Mouse (Mus musculus): ENCODE data around the gene Zc2hc1c. TPM values are rescaled to one million over a fixed set of nuclear protein-coding genes. Genes with fewer than 3 reads are reported as not detected.

Zc2hc1c gene
- total RNA-seq, 4 experiments from 2014 or later = 1.6 to 2.2 (median 1.9) TPM

GRCm38 (mm10) chr12:85284331-85284730 lies 4.1 kb upstream of the Zc2hc1c start:
- DNase-seq (ENCODE audit: low spot score in 2 of 2) = no peak

- DNase-seq (ENCODE audit: low spot score in 2 of 2) = no peak
These were observed 3.4 kb upstream of the Zc2hc1c start for GRCm38 (mm10) chr12:85284996-85285395.

- DNase-seq (ENCODE audit: low spot score in 2 of 2) = no peak
These were observed 1.4 kb upstream of the Zc2hc1c start for GRCm38 (mm10) chr12:85286941-85287340.

GRCm38 (mm10) chr12:85287809-85288485 lies 444 bp upstream of the Zc2hc1c start, which contains the start of gene Acyp1:
Gene Acyp1, minus strand, starts transcription at chr12:85288438.
- DNase-seq (ENCODE audit: low spot score in 2 of 2) = no peak

GRCm38 (mm10) chr12:85289157-85290000 lies 988 bp downstream of the Zc2hc1c start:
- peak in 1 of 2 experiments; percentile 35 for DNase-seq (ENCODE audit: low spot score in 2 of 2)

DNA sequence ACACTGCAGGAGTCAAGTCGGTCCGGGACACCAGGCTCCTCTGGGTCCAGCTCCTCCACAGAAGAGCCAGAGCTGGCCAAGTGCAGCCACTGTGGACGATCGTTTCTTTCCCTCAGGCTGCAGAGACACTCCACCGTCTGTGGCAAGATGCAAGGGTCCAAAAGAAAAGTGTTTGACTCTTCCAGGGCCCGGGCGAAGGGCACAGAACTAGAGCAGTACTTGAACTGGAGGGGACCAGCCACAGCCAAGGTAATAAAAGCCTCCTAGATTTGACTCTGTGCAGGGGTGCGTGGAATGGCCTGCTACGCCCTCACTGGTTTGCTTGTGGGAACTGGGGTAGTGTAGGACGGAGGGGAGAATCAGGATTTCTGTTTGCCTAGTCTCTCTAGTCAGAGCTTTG lies 2.2 kb downstream of the Zc2hc1c start:
- DNase-seq (ENCODE audit: low spot score in 2 of 2) = no peak

DNA sequence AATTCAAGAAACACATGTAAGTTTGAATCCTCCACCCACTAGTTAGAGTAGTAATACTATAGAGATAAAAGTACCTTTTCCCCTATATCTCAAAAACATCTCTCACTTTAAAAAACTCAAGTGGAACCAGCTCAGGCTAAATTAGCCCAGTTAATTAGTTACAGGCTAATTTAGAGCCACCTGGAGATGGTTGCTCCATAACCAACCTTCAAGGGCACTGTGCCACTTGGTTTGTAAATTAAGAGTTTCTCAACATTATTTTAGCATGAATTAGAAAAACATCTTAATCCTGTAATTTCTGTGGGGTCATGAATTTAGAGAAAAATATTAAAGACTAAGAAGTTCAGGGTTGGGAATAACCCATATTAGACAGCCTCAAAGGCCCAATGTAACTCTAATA lies 3.1 kb downstream of the Zc2hc1c start:
- no peak for DNase-seq (ENCODE audit: low spot score in 2 of 2)

GRCm38 (mm10) chr12:85292288-85292687 lies 3.9 kb downstream of the Zc2hc1c start:
- DNase-seq (ENCODE audit: low spot score in 2 of 2) = no peak

- no peak for DNase-seq (ENCODE audit: low spot score in 2 of 2)
These were observed 4.5 kb downstream of the Zc2hc1c start for GRCm38 (mm10) chr12:85292906-85293305.

GRCm38 (mm10) chr12:85295506-85295905 lies 7.1 kb downstream of the Zc2hc1c start:
- no peak for DNase-seq (ENCODE audit: low spot score in 2 of 2)

DNA sequence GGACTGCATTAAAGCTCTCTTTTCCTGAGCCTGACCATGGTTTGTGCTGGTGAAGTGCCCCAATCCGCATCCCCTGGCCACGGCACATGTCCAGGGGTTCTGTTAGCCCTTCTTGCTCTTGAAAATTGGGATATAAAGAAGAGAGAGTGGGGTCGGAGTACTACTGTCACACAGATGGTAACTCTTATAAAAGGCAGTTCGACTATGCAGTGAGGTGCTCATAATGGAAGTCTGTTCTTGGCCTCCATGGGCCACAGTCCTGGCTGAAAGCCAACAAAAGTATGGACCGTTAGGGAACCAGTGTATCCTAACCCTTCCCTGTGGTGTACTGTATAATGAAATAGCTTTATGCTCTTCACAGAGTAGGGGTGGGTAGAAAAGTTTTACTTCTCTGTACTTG lies 8.5 kb downstream of the Zc2hc1c start:
- DNase-seq (ENCODE audit: low spot score in 2 of 2) = no peak

GRCm38 (mm10) chr12:85297345-85297997 lies 9.1 kb downstream of the Zc2hc1c start:
- DNase-seq (ENCODE audit: low spot score in 2 of 2) = no peak

- no peak for DNase-seq (ENCODE audit: low spot score in 2 of 2)
These were observed 9.9 kb downstream of the Zc2hc1c start for GRCm38 (mm10) chr12:85298127-85298834.

- DNase-seq (ENCODE audit: low spot score in 2 of 2) = no peak
These were observed 10.4 kb downstream of the Zc2hc1c start for GRCm38 (mm10) chr12:85298835-85299180.

DNA sequence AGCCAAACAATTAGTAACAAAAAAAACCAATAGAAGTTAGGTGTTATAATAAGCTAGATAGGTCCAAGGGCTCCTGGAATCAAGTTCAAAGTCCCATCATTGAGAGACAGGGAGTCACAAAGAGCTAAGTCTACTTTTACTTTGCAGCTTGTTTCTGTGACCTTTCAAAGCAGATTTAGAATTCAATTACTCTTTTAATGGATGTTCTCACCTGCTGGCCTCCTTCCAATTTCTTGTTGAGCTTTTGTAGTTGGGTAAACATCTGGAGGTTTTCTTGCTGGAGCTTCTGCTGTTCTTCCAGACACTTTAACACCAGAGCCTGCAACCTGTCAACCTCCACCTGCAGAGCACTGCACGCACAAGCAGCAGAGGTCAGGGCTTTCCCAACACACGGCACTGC lies 14.9 kb downstream of the Zc2hc1c start:
- DNase-seq (ENCODE audit: low spot score in 2 of 2) = no peak

DNA sequence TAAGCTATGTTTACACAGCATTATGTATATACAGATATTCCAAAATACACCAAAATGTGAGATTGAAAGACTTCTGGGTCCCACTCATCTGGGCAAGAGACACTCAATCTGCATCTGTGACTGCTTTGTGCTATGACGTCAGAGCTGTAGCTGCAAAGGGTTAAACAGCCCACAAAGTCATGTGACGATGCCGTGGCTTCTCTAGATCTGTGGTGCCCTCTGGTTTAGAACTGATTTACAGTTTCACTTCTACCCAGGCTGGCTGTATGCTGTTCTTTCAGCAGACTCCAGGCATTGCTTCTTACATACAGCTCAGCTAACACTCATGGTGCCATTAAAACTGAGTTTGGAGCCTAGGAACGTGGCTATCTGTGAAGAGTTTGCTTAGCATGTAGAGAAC lies 16.3 kb downstream of the Zc2hc1c start:
- DNase-seq (ENCODE audit: low spot score in 2 of 2) = no peak

DNA sequence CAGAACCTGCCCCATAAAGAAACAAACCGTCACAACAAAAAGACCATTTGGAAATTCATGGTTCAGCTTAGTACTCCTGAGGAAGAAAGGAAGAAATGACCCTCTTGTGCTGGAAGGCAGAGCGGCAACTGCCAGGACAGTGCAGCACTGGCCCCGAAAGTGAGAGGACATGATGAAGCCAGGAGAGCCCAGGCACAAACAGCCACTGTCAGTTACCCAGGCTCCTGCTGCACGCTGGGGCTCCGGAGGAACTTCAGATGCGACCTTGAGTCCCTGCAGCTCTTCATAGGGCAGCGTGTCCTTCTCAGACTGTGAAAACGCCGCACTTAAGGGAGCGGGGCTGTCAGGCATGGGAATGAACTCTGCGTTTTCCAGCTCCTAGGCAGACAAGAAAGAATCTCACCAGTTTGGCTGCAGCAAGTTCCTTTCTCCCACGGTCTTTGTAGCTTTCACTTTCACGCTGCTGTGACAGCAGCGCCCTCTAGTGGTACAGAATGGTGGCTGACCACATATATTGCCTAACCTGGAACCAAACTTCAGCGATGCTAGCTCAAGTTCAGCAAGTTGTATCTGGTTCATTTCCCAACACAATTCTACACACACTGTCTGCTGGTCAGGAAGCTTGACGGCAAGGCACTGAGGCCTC lies 17.0 kb downstream of the Zc2hc1c start:
- peak; percentile 69 to 92 for DNase-seq (ENCODE audit: low spot score in 2 of 2)

- DNase-seq (ENCODE audit: low spot score in 2 of 2) = no peak
These were observed 20.3 kb downstream of the Zc2hc1c start for GRCm38 (mm10) chr12:85308651-85309050.

DNA sequence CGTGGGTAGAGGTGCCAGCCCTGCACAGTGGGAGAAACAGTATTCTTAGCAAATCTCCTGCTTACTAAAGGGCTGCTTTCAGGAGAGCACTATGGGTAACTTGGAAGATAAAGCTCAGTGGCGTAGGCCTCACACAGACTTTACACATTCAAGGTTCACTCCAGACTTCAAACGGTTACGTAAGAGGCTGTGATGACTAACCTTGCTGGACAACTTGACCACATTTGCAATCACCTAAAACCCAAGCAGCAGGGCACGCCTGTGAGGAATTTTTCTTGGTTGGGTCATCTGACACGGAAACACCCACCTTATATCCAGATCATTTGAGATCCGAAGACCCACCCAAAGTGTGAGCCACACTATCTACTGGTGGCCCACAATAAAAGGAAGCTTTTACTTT lies 41.8 kb downstream of the Zc2hc1c start:
- no peak for DNase-seq (ENCODE audit: low spot score in 2 of 2)

DNA sequence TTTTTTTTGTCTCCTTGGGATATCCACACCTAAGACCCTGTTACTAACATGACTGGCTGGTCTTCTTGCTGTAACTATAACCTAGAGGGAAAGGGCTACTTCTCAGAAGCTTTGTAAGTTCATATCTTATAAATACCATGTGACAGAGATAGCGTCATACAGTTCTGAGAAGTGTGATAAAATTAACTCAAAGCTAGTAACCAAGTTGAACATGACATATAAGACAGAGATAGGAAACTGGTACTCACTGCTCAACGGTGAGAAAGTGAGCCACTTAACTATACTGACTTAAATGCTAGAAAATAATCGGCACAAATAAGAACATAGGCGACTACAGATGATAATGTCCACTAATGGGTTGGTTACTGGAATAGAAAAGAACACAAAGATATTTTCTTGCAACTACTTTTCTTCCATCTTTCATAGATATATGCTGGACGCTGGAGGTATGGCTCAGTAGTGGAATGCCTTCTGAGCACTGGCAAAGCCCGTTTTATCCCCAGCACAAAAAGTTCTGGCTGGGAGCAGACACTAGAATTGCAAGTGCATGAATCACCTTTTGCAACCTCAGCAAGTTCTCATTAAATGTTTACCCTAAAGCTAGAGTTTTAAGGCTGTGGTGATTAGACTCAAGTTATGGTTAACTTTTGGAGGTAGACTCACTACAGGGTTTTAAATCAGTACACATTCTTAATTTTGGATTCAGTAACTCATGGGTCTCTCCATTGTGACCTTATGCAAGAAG lies 49.3 kb downstream of the Zc2hc1c start:
- no peak for DNase-seq (ENCODE audit: low spot score in 2 of 2)

Data from layer of hippocampus, adult 8-10 months (tissue).